Mouse (Mus musculus): Measurements from ENCODE around the gene Cfap43. TPM values are rescaled to one million over a fixed set of nuclear protein-coding genes. Genes with fewer than 3 reads are reported as not detected.

Cfap43 gene
- polyA plus RNA-seq, 1 experiment from 2014 or later: 0.16 TPM

DNA sequence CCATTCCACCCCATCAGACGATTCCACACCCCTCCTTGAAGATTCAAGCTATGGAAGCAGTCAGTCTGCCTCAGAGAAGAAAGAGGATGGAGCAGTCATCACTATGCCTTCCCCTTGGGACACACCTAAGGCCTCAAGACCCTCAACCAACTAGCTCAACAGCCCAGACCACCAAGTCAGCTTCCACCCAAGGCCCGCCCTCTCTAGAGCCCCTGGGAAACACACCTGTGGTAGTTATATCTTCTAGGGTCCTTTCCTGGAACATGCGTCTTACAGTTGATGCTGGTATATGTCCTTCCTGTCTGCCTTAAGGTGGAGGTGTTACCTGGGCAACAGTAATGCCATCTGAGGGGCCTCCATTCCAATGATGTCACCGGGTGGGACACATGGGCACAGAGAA, 4.9 kb downstream of the Cfap43 start:
- Histone ChIP-seq H3K4me1 (ENCODE audit: control insufficient read depth in 2 of 2, insufficient read depth in 2 of 2, low read length in 2 of 2) (peaks cover 30 to 73% of the 10 kb centered on the region in 2 experiments), H3K27me3 (ENCODE audit: control insufficient read depth, insufficient read depth, low read length) (no peaks in the 10 kb centered on the region), H3K4me2 (ENCODE audit: low read length) (no peak overlapping the region), H3K9ac (ENCODE audit: low read length) (no peak overlapping the region), H3K27ac (replicated peaks in 1 of 2; ENCODE audit: control insufficient read depth in 1 of 2, insufficient read depth in 1 of 2, low read depth in 2 of 2, low read length in 2 of 2) (no peak overlapping the region), H3K36me3 (ENCODE audit: control insufficient read depth, insufficient read depth, low read length) (peaks cover 12% of the 10 kb centered on the region), H3K4me3 (ENCODE audit: control insufficient read depth in 1 of 2, insufficient read depth in 1 of 2, low read depth in 1 of 2, low read length in 2 of 2) (no peak overlapping the region), H3K9me3 (ENCODE audit: control insufficient read depth, low read length) (no peaks in the 10 kb centered on the region)
- WGBS: 94% methylated on average over 4 of the region's 4 CpGs
- no peak for ATAC-seq (ENCODE audit: insufficient number of reproducible peaks, insufficient read depth, low FRiP score, low read depth)

- Histone ChIP-seq H3K9ac (ENCODE audit: low read length) (no peak overlapping the region), H3K27me3 (ENCODE audit: control insufficient read depth, insufficient read depth, low read length) (no peaks in the 10 kb centered on the region), H3K36me3 (ENCODE audit: control insufficient read depth, insufficient read depth, low read length) (peaks cover 12% of the 10 kb centered on the region), H3K4me3 (ENCODE audit: control insufficient read depth in 1 of 2, insufficient read depth in 1 of 2, low read depth in 1 of 2, low read length in 2 of 2) (no peak overlapping the region), H3K4me2 (ENCODE audit: low read length) (no peak overlapping the region), H3K27ac (replicated peaks in 1 of 2; ENCODE audit: control insufficient read depth in 1 of 2, insufficient read depth in 1 of 2, low read depth in 2 of 2, low read length in 2 of 2) (no peak overlapping the region), H3K4me1 (ENCODE audit: control insufficient read depth in 2 of 2, insufficient read depth in 2 of 2, low read length in 2 of 2) (peaks cover 34 to 81% of the 10 kb centered on the region in 2 experiments), H3K9me3 (ENCODE audit: control insufficient read depth, low read length) (no peaks in the 10 kb centered on the region)
- no peak for ATAC-seq (ENCODE audit: insufficient number of reproducible peaks, insufficient read depth, low FRiP score, low read depth)
- 90% methylated on average over 7 of the region's 7 CpGs for WGBS
These were observed 5.7 kb downstream of the Cfap43 start for GRCm38 (mm10) chr19:47913344-47913743.

DNA sequence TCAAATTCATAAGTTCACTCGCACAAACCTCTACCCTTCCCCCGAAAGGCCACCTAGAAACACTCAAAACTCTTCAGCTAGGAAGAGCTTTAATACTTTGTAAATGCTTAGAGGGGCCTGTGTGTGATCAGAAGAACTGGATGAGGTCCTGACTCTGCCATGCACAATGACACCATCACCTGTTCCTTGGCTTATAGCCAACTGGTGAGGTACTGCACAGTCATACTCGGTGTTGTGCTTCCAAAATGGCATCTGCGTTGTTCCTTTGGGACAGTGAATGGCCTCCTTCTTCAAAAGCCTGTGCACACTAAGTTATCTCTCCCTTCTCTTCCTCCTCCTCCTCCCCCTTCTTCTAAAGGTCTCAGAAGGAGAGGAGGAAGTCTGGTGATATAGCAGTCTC, 8.3 kb downstream of the Cfap43 start:
- H3K4me2 ChIP-seq (ENCODE audit: low read length): 0 out of 2 replicates have a peak overlapping the region, but pooled peaks have one; percentile 58
- 0 out of 2 replicates have a peak overlapping the region, but pooled peaks have one; percentile 34 for H3K9ac ChIP-seq (ENCODE audit: low read length)
- no peaks in the 10 kb centered on the region for H3K27me3 ChIP-seq (ENCODE audit: control insufficient read depth, insufficient read depth, low read length)
- no peak for ATAC-seq (ENCODE audit: insufficient number of reproducible peaks, insufficient read depth, low FRiP score, low read depth)
- no peak overlapping the region for H3K4me3 ChIP-seq (ENCODE audit: control insufficient read depth in 1 of 2, insufficient read depth in 1 of 2, low read depth in 1 of 2, low read length in 2 of 2)
- no peak overlapping the region; a peak in 1 of 4 replicates for H3K27ac ChIP-seq (replicated peaks in 1 of 2; ENCODE audit: control insufficient read depth in 1 of 2, insufficient read depth in 1 of 2, low read depth in 2 of 2, low read length in 2 of 2)
- peaks cover 26 to 57% of the 10 kb centered on the region in 2 experiments for H3K4me1 ChIP-seq (ENCODE audit: control insufficient read depth in 2 of 2, insufficient read depth in 2 of 2, low read length in 2 of 2)
- H3K9me3 ChIP-seq (ENCODE audit: control insufficient read depth, low read length): no peaks in the 10 kb centered on the region
- 69% methylated on average over 4 of the region's 4 CpGs for WGBS
- peaks cover 18% of the 10 kb centered on the region for H3K36me3 ChIP-seq (ENCODE audit: control insufficient read depth, insufficient read depth, low read length)

DNA sequence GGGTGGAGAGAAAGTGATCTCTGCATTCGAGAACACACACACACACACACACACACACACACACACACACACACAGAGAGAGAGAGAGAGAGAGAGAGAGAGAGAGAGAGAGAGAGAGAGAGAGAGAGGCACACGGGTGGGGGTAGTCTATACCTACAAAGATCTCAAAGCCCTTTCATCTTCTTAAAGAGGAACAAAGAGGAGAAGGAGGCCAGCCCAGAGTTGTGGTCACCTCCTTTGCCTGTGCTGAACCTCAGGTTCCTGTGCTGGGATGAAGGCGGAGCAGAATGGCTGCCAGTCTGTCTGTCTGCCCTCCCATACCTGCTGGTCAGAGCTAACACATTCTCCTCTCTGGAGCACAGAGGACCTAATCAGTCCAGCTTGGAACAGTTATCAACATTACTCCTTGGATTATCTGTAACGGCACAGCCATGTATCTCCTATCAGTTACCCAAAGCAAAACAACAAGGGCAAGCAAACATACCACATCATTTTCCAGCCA, 8.9 kb downstream of the Cfap43 start:
- Histone ChIP-seq H3K4me1 (ENCODE audit: control insufficient read depth in 2 of 2, insufficient read depth in 2 of 2, low read length in 2 of 2) (peaks cover 31 to 57% of the 10 kb centered on the region in 2 experiments), H3K27ac (replicated peaks in 1 of 2; ENCODE audit: control insufficient read depth in 1 of 2, insufficient read depth in 1 of 2, low read depth in 2 of 2, low read length in 2 of 2) (peak overlapping the region; percentile 67 to 76; a peak in 1 of 4 replicates), H3K4me3 (ENCODE audit: control insufficient read depth in 1 of 2, insufficient read depth in 1 of 2, low read depth in 1 of 2, low read length in 2 of 2) (peak overlapping the region in 1 of 2 experiments; percentile 19; a peak in 1 of 4 replicates), H3K9ac (ENCODE audit: low read length) (peak overlapping the region; percentile 65), H3K9me3 (ENCODE audit: control insufficient read depth, low read length) (no peaks in the 10 kb centered on the region), H3K36me3 (ENCODE audit: control insufficient read depth, insufficient read depth, low read length) (peaks cover 18% of the 10 kb centered on the region), H3K4me2 (ENCODE audit: low read length) (peak overlapping the region; percentile 58), H3K27me3 (ENCODE audit: control insufficient read depth, insufficient read depth, low read length) (no peaks in the 10 kb centered on the region)
- no peak for ATAC-seq (ENCODE audit: insufficient number of reproducible peaks, insufficient read depth, low FRiP score, low read depth)
- WGBS: 35% methylated on average over 2 of the region's 4 CpGs

DNA sequence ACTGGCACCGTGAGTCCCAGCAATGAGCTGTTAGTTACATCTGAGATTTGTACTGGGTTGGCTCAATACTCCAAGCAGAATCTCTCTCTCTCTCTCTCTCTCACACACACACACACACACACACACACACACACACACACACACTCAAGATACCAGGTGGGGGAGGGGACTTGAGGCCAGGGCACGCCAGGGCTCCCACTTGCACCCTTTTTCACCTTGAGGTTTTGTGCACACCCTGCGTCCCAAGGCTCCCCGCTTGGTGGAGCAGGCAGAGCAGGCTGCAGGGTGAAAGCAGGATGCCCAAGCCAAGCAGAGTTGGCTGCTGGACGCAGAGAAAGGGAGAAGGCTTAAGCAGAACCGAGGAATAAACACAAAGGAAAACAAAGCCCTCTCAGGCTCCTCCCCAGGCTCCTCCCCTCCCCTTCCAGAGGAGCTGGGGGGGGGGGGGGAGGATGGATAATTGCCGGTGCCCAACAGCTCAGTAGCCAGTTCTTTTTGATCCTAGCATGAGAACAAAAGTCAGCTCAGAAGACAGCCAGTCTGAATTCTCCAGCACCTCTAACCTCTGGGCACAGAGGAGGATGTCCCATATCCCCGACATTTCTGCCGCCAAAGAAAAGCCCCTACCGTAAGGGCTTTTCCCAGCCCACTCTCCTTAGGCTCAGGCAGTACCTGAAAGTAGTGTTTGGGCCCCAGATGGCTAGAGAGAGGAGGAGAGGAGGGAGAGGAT, 9.5 kb downstream of the Cfap43 start:
- no peaks in the 10 kb centered on the region for H3K9me3 ChIP-seq (ENCODE audit: control insufficient read depth, low read length)
- peaks cover 22% of the 10 kb centered on the region for H3K36me3 ChIP-seq (ENCODE audit: control insufficient read depth, insufficient read depth, low read length)
- peaks cover 33 to 56% of the 10 kb centered on the region in 2 experiments for H3K4me1 ChIP-seq (ENCODE audit: control insufficient read depth in 2 of 2, insufficient read depth in 2 of 2, low read length in 2 of 2)
- peak overlapping the region; percentile 65 for H3K9ac ChIP-seq (ENCODE audit: low read length)
- WGBS: 5% methylated on average over 10 of the region's 10 CpGs
- H3K27me3 ChIP-seq (ENCODE audit: control insufficient read depth, insufficient read depth, low read length): no peaks in the 10 kb centered on the region
- H3K27ac ChIP-seq (replicated peaks in 1 of 2; ENCODE audit: control insufficient read depth in 1 of 2, insufficient read depth in 1 of 2, low read depth in 2 of 2, low read length in 2 of 2): peak overlapping the region; percentile 67 to 76
- H3K4me2 ChIP-seq (ENCODE audit: low read length): peak overlapping the region; percentile 58
- ATAC-seq (ENCODE audit: insufficient number of reproducible peaks, insufficient read depth, low FRiP score, low read depth): no peak
- peak overlapping the region; percentile 13 to 19; a peak in 3 of 4 replicates for H3K4me3 ChIP-seq (ENCODE audit: control insufficient read depth in 1 of 2, insufficient read depth in 1 of 2, low read depth in 1 of 2, low read length in 2 of 2)

DNA sequence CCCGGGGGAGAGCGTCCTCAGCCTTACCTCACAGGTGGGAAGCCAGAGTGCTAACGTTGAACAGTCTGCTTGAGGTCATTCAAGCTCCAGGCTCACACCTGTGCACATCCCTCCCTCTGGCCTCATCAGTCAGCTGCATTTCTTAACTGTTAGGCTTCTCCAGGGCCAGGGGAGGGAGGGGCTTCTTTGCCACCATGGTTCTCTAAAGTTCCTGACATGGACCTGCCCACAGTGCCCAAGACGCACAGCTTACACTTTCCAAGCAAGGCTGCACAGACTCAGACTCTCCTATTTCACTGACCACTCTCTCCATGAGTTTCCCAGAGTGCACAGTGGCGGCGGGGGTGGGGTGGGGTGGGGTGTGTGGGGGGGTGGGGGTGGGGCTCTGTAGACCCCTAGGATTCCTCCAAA, 10.1 kb downstream of the Cfap43 start:
- ATAC-seq (ENCODE audit: insufficient number of reproducible peaks, insufficient read depth, low FRiP score, low read depth): no peak
- no peaks in the 10 kb centered on the region for H3K9me3 ChIP-seq (ENCODE audit: control insufficient read depth, low read length)
- peak overlapping the region in 1 of 2 experiments; percentile 67; a peak in 1 of 4 replicates for H3K27ac ChIP-seq (replicated peaks in 1 of 2; ENCODE audit: control insufficient read depth in 1 of 2, insufficient read depth in 1 of 2, low read depth in 2 of 2, low read length in 2 of 2)
- no peaks in the 10 kb centered on the region for H3K27me3 ChIP-seq (ENCODE audit: control insufficient read depth, insufficient read depth, low read length)
- H3K4me2 ChIP-seq (ENCODE audit: low read length): no peak overlapping the region
- H3K36me3 ChIP-seq (ENCODE audit: control insufficient read depth, insufficient read depth, low read length): peaks cover 24% of the 10 kb centered on the region
- H3K4me1 ChIP-seq (ENCODE audit: control insufficient read depth in 2 of 2, insufficient read depth in 2 of 2, low read length in 2 of 2): peaks cover 33 to 56% of the 10 kb centered on the region in 2 experiments
- H3K9ac ChIP-seq (ENCODE audit: low read length): peak overlapping the region; percentile 65; the same call in 1 of the 2 replicates
- H3K4me3 ChIP-seq (ENCODE audit: control insufficient read depth in 1 of 2, insufficient read depth in 1 of 2, low read depth in 1 of 2, low read length in 2 of 2): no peak overlapping the region
- 40% methylated on average over 6 of the region's 6 CpGs for WGBS

GRCm38 (mm10) chr19:47907596-47907995, 11.5 kb downstream of the Cfap43 start:
- H3K4me1 ChIP-seq (ENCODE audit: control insufficient read depth in 2 of 2, insufficient read depth in 2 of 2, low read length in 2 of 2): peaks cover 44 to 62% of the 10 kb centered on the region in 2 experiments
- no peak for ATAC-seq (ENCODE audit: insufficient number of reproducible peaks, insufficient read depth, low FRiP score, low read depth)

More at GRCm38 (mm10) chr19:47907596-47907995, 11.5 kb downstream of the Cfap43 start:
- H3K36me3 ChIP-seq (ENCODE audit: control insufficient read depth, insufficient read depth, low read length): peaks cover 24% of the 10 kb centered on the region
- H3K9ac ChIP-seq (ENCODE audit: low read length): no peak overlapping the region
- H3K4me3 ChIP-seq (ENCODE audit: control insufficient read depth in 1 of 2, insufficient read depth in 1 of 2, low read depth in 1 of 2, low read length in 2 of 2): no peak overlapping the region
- H3K27me3 ChIP-seq (ENCODE audit: control insufficient read depth, insufficient read depth, low read length): no peaks in the 10 kb centered on the region
- H3K9me3 ChIP-seq (ENCODE audit: control insufficient read depth, low read length): no peaks in the 10 kb centered on the region
- H3K27ac ChIP-seq (replicated peaks in 1 of 2; ENCODE audit: control insufficient read depth in 1 of 2, insufficient read depth in 1 of 2, low read depth in 2 of 2, low read length in 2 of 2): no peak overlapping the region
- WGBS: 84% methylated on average over 9 of the region's 9 CpGs
- H3K4me2 ChIP-seq (ENCODE audit: low read length): no peak overlapping the region

Measured in heart, embryonic 14.5 days (tissue).